Mouse (Mus musculus) C2C12 (cell line): ENCODE measurements around the gene Fnbp1l.

Experiments used
- CEBPB ChIP-seq: IDR thresholded peaks from one replicate; pipeline ENCODE4 v1.6.1; 2011; ENCODE audit warnings: low read depth, mild to moderate bottlenecking, control low read depth, moderate library complexity
- CTCF ChIP-seq: IDR thresholded peaks from one replicate; pipeline ENCODE4 v1.5.1; 2011; ENCODE audit not compliant: control insufficient read depth, insufficient read depth, insufficient read length
- FOSL1 ChIP-seq: IDR thresholded peaks from one replicate; pipeline ENCODE4 v1.8.0; 2011; ENCODE audit warnings: mild to moderate bottlenecking, low read length; ENCODE audit not compliant: poor library complexity, insufficient read depth, severe bottlenecking
- MAX ChIP-seq: IDR thresholded peaks from one replicate; pipeline ENCODE4 v1.6.1; 2011; ENCODE audit warnings: mild to moderate bottlenecking, control low read depth
- MYOD1 ChIP-seq: IDR thresholded peaks from one replicate; pipeline ENCODE4 v1.6.1; 2011; ENCODE audit warnings: low read depth; ENCODE audit not compliant: control insufficient read depth, insufficient read length
- MYOG ChIP-seq: IDR thresholded peaks from one replicate; pipeline ENCODE4 v1.6.1; 2011; ENCODE audit not compliant: control insufficient read depth, insufficient read length; ENCODE audit errors: extremely low read depth
- USF1 ChIP-seq: IDR thresholded peaks from one replicate; pipeline ENCODE4 v1.6.1; 2011; ENCODE audit warnings: low read depth, mild to moderate bottlenecking, control low read depth, moderate library complexity

- TF ChIP-seq CTCF, result no peak
- no peak for TF ChIP-seq MYOG
- no peak for TF ChIP-seq FOSL1
- no peak for TF ChIP-seq MYOD1
- TF ChIP-seq USF1, result no peak
- TF ChIP-seq MAX, result no peak
- no peak for TF ChIP-seq CEBPB
Observed at GRCm38 (mm10) chr3:122510240-122510750, 109.2 kb downstream of the Fnbp1l start.
